Mouse (Mus musculus): ENCODE data around the gene E130308A19Rik. TPM values are rescaled to one million over a fixed set of nuclear protein-coding genes. Genes with fewer than 3 reads are reported as not detected.
A peak's percentile ranks its signal among the peaks of the same experiment; 100 is the strongest.

E130308A19Rik gene
- polyA plus RNA-seq, 1 experiment from 2014 or later: 16.4 TPM

DNA sequence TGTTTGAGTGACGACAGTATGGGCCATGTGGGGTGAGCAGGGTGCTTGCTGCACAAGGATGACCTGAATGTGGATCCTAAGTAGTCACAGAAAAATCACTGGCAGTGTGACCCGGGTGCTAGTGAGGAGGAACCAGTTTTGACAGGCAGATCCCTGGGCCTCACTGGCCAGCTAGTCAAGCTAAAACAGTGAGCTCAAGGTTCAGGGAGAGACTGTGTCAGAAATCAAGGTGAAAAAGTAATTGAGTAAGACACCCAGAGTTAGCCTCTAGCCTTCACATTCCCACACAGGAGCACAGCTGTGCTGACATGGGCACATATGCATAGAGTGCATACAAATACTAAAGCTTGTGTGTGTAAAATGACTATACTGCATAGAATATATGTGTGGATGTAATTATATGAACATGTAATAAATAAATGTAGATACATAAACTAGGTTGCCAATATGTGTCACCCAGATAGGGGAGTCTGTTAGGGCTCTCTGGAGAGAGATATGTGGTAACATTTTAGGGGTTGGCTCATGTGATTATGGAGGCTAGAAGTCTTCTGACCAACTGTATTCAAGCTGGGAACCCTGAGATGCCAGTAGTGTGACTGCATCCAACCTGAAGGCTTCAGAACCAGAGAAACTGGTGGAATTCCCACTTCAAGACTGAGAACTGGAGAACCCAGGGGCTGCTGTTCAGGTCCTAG is 47.6 kb downstream of the E130308A19Rik start:
- no peak overlapping the region for H3K4me3 ChIP-seq (ENCODE audit: low read depth, low read length)
- 70% methylated on average over 2 of the region's 2 CpGs for WGBS
- ATAC-seq (no peak), DNase-seq (ENCODE audit: low spot score) (no peak)
- no peak overlapping the region for H3K4me2 ChIP-seq (replicated peaks; ENCODE audit: low read depth, low read length)
- peaks cover 4% of the 10 kb centered on the region; the same call in 1 of the 2 replicates for H3K4me1 ChIP-seq (ENCODE audit: insufficient read depth, low read depth, low read length)
- no peak overlapping the region for H3K27ac ChIP-seq (ENCODE audit: low read length)
- H3K9ac ChIP-seq (replicated peaks; ENCODE audit: low read depth): no peak overlapping the region
- H3K27me3 ChIP-seq (replicated peaks; ENCODE audit: insufficient read depth, low read length): no peaks in the 10 kb centered on the region
- H3K9me3 ChIP-seq (ENCODE audit: low read length): no peaks in the 10 kb centered on the region
- no peaks in the 10 kb centered on the region for H3K36me3 ChIP-seq (ENCODE audit: insufficient read depth, low read length)
- TF ChIP-seq CTCF (IDR thresholded peaks at IDR 0.05) (no peak), EP300 (IDR thresholded peaks at IDR 0.05) (no peak)

DNA sequence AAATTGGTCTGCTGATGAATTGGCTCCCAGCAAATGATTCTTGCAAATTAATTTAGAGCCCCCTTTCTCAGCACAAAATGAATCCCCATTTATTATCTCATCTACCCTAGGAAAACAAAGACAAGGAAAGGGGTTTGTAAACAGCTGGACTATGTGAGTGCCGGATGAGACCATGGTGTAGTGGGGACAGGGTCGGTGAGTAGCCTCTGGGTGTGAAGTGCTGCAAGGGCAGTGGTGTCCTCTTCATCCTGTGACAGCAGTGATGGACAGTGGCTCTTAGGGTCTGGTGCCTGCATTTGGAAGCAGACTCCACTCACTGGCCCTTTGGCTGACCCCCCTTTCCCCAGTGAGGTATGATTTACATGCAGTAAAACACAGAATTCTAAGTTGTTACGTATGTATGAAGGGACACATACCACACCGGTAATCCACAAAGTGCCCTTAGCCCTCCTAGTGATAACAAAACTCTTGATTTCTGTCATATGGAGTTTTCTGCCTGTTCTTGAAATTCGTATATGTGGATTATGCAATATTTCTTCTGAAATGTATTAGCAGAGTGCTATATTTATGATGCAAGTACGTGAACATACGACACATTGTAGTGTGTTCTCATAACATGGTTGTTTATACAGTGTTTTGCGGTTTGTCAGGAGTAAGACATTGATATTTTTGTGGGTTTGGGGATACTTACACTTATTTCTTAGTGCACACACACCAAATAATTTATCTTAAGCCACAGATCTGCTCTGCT is 49.1 kb downstream of the E130308A19Rik start:
- Histone ChIP-seq H3K27me3 (replicated peaks; ENCODE audit: insufficient read depth, low read length) (no peaks in the 10 kb centered on the region), H3K4me1 (ENCODE audit: insufficient read depth, low read depth, low read length) (peaks cover 4% of the 10 kb centered on the region; the same call in 1 of the 2 replicates), H3K4me2 (replicated peaks; ENCODE audit: low read depth, low read length) (no peak overlapping the region), H3K27ac (ENCODE audit: low read length) (0 out of 2 replicates have a peak overlapping the region, but pooled peaks have one; percentile 20), H3K9ac (replicated peaks; ENCODE audit: low read depth) (no peak overlapping the region), H3K9me3 (ENCODE audit: low read length) (no peaks in the 10 kb centered on the region), H3K36me3 (ENCODE audit: insufficient read depth, low read length) (no peaks in the 10 kb centered on the region), H3K4me3 (ENCODE audit: low read depth, low read length) (no peak overlapping the region)
- ATAC-seq (peak; percentile 52), DNase-seq (ENCODE audit: low spot score) (peak; percentile 68)
- no peak for TF ChIP-seq EP300 (IDR thresholded peaks at IDR 0.05)
- no peak for TF ChIP-seq CTCF (IDR thresholded peaks at IDR 0.05)
- 39% methylated on average over 8 of the region's 8 CpGs for WGBS

DNA sequence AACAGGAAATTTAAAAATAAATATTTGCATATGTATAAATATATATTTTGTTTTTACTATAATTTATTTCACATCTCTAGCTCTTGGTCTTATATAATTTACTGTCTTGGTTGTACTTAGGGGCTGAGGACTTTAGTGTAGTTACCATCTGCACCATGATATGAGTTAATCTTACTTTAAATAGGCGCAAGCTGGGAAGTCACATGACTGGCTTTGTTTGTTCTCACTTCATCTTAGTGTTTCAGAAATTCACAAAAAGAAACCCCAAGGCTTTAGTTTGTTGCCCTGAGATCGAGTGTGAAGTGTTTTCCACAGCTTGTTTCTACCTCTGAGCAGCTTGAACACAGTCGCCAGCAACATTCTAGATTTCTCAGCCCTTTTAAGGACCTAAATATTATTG is 49.7 kb downstream of the E130308A19Rik start:
- TF ChIP-seq EP300 (IDR thresholded peaks at IDR 0.05) (no peak), CTCF (IDR thresholded peaks at IDR 0.05) (no peak)
- peak; percentile 75 for DNase-seq (ENCODE audit: low spot score)
- peak; percentile 47 for ATAC-seq
- H3K4me1 ChIP-seq (ENCODE audit: insufficient read depth, low read depth, low read length): peaks cover 4% of the 10 kb centered on the region; the same call in 1 of the 2 replicates
- no peaks in the 10 kb centered on the region for H3K27me3 ChIP-seq (replicated peaks; ENCODE audit: insufficient read depth, low read length)
- H3K4me2 ChIP-seq (replicated peaks; ENCODE audit: low read depth, low read length): no peak overlapping the region; the same call in 1 of the 2 replicates
- no peak overlapping the region for H3K9ac ChIP-seq (replicated peaks; ENCODE audit: low read depth)
- WGBS: 39% methylated on average over 3 of the region's 3 CpGs
- no peak overlapping the region for H3K4me3 ChIP-seq (ENCODE audit: low read depth, low read length)
- H3K36me3 ChIP-seq (ENCODE audit: insufficient read depth, low read length): no peaks in the 10 kb centered on the region
- H3K27ac ChIP-seq (ENCODE audit: low read length): no peak overlapping the region
- no peaks in the 10 kb centered on the region for H3K9me3 ChIP-seq (ENCODE audit: low read length)

- WGBS: 93% methylated on average over 1 of the region's 1 CpGs
- Histone ChIP-seq H3K4me1 (ENCODE audit: insufficient read depth, low read depth, low read length) (no peaks in the 10 kb centered on the region), H3K9me3 (ENCODE audit: low read length) (no peaks in the 10 kb centered on the region), H3K27me3 (replicated peaks; ENCODE audit: insufficient read depth, low read length) (no peaks in the 10 kb centered on the region), H3K36me3 (ENCODE audit: insufficient read depth, low read length) (no peaks in the 10 kb centered on the region), H3K9ac (replicated peaks; ENCODE audit: low read depth) (no peak overlapping the region), H3K4me2 (replicated peaks; ENCODE audit: low read depth, low read length) (no peak overlapping the region), H3K27ac (ENCODE audit: low read length) (no peak overlapping the region), H3K4me3 (ENCODE audit: low read depth, low read length) (no peak overlapping the region)
- no peak for DNase-seq (ENCODE audit: low spot score)
- ATAC-seq: no peak
- TF ChIP-seq CTCF (IDR thresholded peaks at IDR 0.05) (no peak), EP300 (IDR thresholded peaks at IDR 0.05) (no peak)
Observed at GRCm38 (mm10) chr4:59681383-59681782, 55.4 kb downstream of the E130308A19Rik start.

DNA sequence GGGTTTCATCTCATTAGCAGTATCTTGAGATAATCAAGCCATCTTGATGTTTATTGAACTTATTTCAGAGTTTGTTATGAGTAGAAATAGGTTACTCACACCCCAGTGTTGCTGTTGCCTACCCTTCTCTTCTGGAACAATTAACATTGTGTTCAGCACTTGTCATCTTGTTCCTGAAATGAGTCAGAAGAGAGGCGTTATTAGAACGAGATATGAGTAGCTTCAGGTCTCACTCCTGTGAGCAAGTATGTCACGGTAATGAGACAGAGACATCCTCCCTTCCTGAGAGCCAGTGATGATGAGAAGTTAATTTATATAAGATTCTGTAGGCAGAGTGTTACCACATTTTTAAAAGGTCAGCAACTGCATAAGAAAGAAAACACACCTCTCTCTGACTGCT is 56.5 kb downstream of the E130308A19Rik start:
- H3K9ac ChIP-seq (replicated peaks; ENCODE audit: low read depth): no peak overlapping the region
- ATAC-seq (no peak), DNase-seq (ENCODE audit: low spot score) (no peak)
- no peaks in the 10 kb centered on the region for H3K27me3 ChIP-seq (replicated peaks; ENCODE audit: insufficient read depth, low read length)
- H3K36me3 ChIP-seq (ENCODE audit: insufficient read depth, low read length): no peaks in the 10 kb centered on the region
- no peaks in the 10 kb centered on the region for H3K4me1 ChIP-seq (ENCODE audit: insufficient read depth, low read depth, low read length)
- 57% methylated on average over 3 of the region's 3 CpGs for WGBS
- TF ChIP-seq CTCF (IDR thresholded peaks at IDR 0.05) (no peak), EP300 (IDR thresholded peaks at IDR 0.05) (no peak)
- no peak overlapping the region for H3K27ac ChIP-seq (ENCODE audit: low read length)
- no peaks in the 10 kb centered on the region for H3K9me3 ChIP-seq (ENCODE audit: low read length)
- no peak overlapping the region for H3K4me3 ChIP-seq (ENCODE audit: low read depth, low read length)
- H3K4me2 ChIP-seq (replicated peaks; ENCODE audit: low read depth, low read length): no peak overlapping the region

GRCm38 (mm10) chr4:59682950-59683349 is 56.9 kb downstream of the E130308A19Rik start:
- no peak for DNase-seq (ENCODE audit: low spot score)
- Histone ChIP-seq H3K27ac (ENCODE audit: low read length) (no peak overlapping the region), H3K4me1 (ENCODE audit: insufficient read depth, low read depth, low read length) (no peaks in the 10 kb centered on the region), H3K36me3 (ENCODE audit: insufficient read depth, low read length) (no peaks in the 10 kb centered on the region), H3K9me3 (ENCODE audit: low read length) (no peaks in the 10 kb centered on the region), H3K9ac (replicated peaks; ENCODE audit: low read depth) (no peak overlapping the region), H3K27me3 (replicated peaks; ENCODE audit: insufficient read depth, low read length) (no peaks in the 10 kb centered on the region), H3K4me3 (ENCODE audit: low read depth, low read length) (no peak overlapping the region), H3K4me2 (replicated peaks; ENCODE audit: low read depth, low read length) (no peak overlapping the region)
- WGBS: 71% methylated on average over 10 of the region's 10 CpGs
- no peak for TF ChIP-seq EP300 (IDR thresholded peaks at IDR 0.05)
- no peak for TF ChIP-seq CTCF (IDR thresholded peaks at IDR 0.05)
- no peak for ATAC-seq
